Mouse (Mus musculus) layer of hippocampus, adult 8-10 months (tissue): ENCODE results near the gene Krtap5-3. TPM values are rescaled to one million over a fixed set of nuclear protein-coding genes. Genes with fewer than 3 reads are reported as not detected.
"Not testable (repeated sequence)": the region's sequence is repeated elsewhere in the genome, so short reads cannot be mapped to it uniquely, and the experiment has no call there.

Source experiments
- DNase-seq, 2 experiments: peaks; one replicate each; pipeline ENCODE4 v3.0.0; 2022; ENCODE audit warnings: low spot score in 2 of 2
- total RNA-seq, 4 experiments: library from RNA; stranded (reverse); gene quantifications; 2 replicates each; pipeline ENCODE4 v1.2.4; 2022

Krtap5-3 gene
- total RNA-seq = not detected

DNA sequence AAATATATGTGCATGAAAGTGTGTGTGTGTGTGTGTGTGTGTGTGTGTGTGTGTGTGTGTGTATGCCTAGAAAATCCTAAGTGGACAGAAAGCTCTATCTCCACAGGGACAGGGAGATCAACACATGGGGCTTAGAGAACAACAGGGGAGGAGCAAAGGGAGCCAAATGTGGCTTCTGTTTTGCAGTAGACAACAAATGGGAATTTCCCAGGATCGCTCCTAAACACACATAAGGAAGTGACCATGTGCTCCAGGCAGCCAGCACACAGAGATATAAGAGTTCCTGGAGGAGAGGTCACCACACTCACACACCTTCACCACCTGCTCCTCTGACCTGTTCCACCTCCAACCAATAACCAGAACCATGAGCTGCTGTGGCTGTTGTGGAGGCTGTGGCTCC, at the start of gene Krtap5-3:
TSS of gene Krtap5-3 (plus strand) at position 301 of the 400 bp plus-strand sequence.
- no peak for DNase-seq

DNA sequence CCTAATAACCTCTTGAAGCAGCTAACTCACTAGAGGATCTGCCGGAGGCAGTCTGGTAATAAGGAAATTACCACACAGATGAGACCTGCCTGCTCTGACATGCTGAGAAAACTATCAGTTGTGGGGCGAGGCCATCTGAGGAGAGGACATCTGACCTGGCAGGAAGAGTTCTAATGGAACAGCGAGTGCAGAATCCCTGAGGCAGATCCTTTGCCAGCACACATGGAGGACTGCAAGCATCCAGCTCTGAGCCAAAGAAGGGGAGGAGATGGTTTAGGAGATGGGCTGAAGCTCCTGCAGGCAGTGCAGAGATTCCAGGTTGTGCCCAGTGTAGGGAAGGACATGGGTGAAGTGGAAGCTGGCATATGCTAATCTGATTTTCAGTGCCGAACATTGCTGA, 49.0 kb upstream of the Krtap5-3 start:
- DNase-seq = no peak

DNA sequence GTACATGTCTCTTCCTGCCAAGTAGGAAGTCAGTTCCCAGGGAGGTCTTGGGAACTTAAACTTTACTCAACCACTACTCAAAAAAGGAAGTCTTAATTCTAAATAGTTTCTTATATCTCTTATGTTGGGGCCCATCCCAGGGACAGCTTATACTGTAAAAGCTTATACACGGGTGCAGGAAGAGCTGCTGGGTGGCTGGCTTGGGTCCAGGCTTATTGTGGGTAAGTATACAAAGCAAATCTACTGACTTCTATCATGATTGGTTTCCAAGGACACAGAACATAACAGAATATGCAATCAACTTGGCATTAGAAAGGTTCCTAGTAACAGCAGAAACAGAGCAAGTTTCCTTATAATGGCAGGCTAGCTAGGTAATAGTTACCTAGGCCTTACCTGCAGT, 45.9 kb upstream of the Krtap5-3 start:
- no peak for DNase-seq

DNA sequence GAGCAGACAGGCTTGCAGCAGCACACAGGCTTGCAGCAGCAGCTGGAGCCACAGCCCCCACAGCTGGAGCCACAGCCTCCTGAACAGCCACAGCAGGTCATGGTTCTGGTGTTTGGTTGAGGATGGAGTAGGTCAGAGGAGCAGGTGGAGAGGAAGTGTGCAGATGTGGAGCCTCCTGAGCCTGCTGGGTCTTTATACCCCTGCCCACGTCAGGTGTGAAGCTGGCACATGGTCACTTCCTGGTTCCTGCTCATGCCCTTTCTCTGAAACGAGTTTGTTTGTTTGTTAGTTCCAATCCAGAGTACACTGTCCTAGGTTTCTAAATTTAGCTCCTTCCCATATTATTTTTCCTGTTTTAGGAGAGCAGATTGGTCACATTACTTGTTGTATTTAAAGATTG, 44.2 kb upstream of the Krtap5-3 start, which contains the start of gene Gm29735:
TSS of gene Gm29735 (minus strand) at position 101 of the 400 bp plus-strand sequence.
- DNase-seq = not testable (repeated sequence)

DNA sequence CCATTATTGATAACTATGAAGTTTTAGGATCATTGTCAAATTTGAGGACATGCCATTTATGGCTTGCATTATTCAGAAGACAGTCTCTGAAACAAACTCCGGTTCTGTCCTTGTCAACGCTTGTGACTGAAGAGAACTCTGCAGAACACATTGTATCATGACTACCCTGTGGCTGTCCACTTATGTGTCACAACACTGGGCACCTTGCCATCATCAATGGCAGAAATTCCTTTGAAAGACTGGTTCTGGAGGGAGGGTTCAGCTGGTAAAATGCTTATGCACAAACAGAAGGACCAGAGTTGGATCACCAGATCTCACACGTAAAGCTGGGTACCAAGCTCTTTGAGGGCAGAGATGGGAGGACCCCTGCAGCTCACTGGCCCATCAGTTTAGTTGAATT, 41.8 kb upstream of the Krtap5-3 start:
- no peak for DNase-seq

DNA sequence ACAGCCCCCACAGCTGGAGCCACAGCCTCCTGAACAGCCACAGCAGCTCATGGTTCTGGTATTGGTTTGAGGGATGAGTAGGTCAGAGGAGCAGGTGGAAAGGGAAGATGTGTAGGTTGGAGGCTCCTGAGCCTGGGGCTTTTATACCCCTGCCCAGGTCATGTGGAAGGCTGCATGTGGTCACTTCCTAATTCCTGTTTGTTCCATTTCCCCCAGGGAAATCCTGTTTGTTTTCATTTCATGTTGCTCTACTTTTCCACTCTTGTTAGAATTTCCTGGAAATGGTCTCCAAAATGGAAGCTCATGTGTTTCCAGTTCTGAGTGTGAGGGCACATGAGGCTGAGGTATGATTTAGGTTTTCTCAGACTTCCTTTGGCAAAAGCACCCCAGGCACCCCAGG, 35.5 kb upstream of the Krtap5-3 start, which contains the start of gene Gm4553:
TSS of gene Gm4553 (minus strand) at position 101 of the 400 bp plus-strand sequence.
- DNase-seq = not testable (repeated sequence)

DNA sequence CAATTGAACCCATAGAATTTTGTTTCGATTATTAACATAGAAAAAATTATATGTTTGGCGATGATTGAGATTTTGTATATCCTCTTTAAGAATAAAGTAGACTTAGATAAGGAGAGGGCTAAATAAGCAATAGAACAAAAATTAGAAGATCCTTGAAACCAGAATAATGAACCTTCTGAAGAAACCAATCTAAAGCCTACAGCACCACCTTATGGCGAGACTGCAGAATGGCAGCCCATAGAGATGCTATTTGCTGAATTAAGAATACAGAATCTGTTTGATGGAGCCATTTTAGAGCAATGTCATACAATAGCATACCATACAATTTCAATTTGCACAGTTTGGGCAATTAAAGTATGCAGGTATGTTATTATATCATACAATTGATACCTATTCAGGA, 31.3 kb upstream of the Krtap5-3 start:
- no peak for DNase-seq

DNA sequence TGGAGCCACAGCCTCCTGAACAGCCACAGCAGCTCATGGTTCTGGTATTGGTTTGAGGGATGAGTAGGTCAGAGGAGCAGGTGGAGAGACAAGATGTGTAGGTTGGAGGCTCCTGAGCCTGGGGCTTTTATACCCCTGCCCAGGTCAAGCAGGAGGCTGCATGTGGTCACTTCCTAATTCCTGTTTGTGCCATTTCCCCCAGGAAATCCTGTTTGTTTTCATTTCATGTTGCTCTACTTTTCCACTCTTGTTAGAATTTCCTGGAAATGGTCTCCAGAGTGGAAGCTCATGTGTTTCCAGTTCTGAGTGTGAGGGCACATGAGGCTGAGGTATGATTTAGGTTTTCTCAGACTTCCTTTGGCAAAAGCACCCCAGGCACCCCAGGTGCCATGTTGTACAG, 25.3 kb upstream of the Krtap5-3 start, which contains the start of gene Krtap5-2:
TSS of gene Krtap5-2 (minus strand) at position 101 of the 400 bp plus-strand sequence.
- DNase-seq = not testable (repeated sequence)

DNA sequence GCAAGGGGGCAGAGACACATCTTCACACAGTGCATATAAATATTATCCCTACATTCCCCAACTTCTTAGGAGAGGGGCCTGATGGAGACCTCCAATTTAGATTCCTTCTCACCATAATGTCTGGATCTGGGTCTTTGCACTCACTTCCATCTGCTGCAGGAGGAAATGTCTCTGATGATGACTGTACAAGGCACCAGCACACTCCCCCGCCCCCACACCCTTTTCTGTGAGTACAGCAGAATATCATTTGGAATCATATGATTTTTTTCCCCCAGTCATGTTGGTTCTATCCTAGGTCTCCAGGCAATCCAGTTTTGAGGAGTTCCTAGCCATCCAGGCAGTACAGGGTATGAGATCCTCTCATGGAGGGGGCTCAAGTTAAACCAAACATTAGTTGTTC, 22.5 kb upstream of the Krtap5-3 start:
- DNase-seq = no peak

DNA sequence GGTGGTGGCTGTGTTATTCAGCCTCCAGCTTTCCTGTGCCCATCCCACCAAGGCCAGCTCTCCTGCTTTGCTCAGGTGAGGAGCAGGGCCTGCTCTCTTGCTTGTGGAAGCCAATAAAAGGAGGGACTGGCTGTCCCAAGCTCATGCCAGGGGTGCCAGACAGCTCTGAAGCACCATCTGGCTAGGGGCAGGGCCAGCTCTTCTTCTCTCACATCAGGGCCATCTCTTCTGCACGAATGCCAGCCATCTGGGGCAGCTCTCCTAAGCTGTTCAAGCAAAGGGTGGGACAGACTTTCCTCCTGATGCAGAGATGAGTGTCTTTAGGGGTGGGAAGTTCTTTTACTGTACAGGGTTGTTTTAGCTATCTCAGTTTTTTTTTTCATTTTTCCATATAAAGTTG, 20.1 kb upstream of the Krtap5-3 start:
- DNase-seq = no peak

DNA sequence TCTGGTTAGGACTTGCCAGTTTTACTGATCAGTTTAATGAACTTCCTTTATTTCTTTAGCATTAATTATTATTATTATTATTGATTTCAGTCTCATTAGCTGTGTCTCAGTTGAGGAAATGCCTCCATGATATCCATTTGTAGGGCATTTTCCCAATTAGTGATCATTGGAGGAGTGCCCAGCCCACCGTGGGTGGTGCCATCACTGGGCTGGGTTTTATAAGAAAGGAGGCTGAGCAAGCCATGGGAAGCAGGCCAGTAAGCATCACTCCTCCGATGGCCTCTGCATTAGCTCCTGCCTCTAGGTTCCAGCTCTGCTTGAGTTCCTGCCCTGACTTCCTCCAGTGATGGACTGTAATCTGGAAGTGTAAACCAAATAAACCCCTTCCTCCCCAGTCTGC, 13.0 kb upstream of the Krtap5-3 start:
- DNase-seq = no peak

DNA sequence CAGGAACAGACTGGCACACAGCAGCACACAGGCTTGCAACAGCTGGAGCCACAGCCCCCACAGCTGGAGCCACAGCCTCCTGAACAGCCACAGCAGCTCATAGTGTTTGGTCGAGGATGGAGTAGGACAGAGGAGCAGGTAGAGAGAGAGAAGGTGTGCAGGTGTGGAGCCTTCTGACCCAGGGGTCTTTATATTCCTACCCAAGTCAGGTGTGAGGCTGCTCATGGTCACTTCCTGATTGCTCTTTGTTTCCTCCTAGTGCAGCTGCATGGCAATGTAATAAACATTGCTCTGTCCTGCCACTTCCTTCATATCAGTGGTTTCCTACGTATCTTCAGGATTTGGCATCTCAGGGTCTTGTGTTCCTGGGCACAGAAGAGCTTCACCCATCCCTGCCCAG, 10.9 kb upstream of the Krtap5-3 start, which contains the start of gene Gm10153:
TSS of gene Gm10153 (minus strand) at position 101 of the 400 bp plus-strand sequence.
- DNase-seq = no peak

DNA sequence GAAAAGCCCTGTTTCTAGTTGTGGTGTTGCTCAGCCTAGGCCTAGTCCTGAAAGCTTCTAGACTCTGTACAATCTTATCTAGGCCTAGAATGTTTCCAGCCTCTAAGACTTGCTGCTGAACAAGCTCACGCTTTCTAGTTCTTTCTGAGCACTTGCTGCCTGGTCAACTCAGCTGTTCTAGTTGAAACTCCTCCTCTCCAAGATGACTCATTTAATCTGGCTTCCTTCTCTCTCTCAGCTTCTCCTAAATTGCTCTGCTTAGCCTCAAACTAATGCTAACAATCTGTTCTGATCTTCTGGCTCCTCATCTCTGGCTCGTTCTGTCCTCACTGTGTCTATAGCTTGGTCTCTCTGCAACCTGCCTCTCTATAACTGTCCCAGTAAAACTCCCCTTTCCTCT, 2.4 kb upstream of the Krtap5-3 start:
- DNase-seq = no peak

DNA sequence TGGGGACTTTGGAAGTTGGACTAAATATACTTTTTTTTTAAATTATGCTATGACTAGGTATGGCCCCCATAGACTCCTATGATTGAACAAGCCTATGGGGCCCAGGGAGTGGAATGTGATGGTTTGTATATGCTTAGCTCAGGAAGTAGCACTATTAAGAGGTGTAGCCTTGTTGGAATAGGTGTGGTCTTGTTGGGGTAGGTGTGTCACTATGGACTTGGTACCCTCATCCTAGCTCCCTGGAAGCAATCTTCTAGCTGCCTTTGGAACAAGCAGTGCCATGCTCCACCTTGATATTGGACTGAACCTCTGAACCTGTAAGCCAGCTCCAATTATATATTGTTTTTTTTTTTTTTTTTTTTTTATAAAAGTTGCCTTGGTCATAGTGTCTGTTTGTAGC, 4.3 kb downstream of the Krtap5-3 start:
- DNase-seq = no peak

DNA sequence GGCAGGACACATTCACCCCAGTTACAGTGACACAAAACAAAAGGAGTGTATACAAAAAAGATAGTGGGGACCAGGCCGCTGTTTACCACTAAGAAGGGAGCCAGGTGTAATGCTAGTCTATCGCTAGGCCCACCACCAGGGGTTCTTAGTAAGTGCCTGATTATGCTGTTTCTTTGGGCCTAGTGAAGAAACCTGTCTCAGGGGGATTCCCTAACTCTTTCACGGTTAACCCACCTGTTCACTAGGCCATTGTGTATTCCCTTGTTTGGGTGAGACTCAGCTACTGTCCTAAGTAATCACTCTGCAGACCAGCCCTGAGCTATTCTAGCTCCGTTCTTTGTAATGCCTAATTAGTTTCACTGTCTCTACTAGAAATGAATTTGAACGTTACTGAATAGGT, 5.7 kb downstream of the Krtap5-3 start:
- DNase-seq = not testable (repeated sequence)

DNA sequence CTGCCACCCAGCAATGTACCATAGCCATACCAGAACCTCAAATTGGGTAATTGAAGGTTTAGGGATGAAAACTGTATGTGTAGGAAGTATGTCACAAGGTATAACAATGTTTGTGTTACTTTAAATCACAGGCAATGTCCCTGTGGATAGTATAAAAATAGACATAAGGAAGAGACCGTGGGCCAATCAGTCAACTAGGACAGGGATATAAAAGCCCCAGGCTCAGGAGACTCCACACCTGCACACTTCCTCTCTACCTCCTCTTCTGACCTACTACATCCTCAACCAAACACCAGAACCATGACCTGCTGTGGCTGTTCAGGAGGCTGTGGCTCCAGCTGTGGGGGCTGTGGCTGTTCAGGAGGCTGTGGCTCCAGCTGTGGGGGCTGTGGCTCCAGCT, 10.4 kb downstream of the Krtap5-3 start, which contains the start of gene Gm7579:
TSS of gene Gm7579 (plus strand) at position 301 of the 400 bp plus-strand sequence.
- no peak for DNase-seq

DNA sequence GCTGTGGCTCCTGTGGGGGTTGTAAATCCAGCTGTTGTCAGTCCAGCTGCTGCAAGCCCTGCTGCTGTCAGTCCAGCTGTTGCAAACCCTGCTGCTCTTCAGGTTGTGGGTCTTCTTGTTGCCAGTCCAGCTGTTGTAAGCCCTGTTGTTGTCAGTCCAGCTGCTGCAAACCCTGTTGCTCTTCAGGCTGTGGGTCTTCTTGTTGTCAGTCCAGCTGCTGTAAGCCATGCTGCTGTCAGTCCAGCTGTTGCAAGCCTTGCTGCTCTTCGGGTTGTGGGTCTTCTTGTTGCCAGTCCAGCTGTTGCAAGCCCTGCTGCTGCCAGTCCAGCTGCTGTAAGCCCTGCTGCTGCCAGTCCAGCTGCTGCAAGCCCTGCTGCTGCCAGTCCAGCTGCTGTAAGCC, 11.0 kb downstream of the Krtap5-3 start:
- DNase-seq = not testable (repeated sequence)

DNA sequence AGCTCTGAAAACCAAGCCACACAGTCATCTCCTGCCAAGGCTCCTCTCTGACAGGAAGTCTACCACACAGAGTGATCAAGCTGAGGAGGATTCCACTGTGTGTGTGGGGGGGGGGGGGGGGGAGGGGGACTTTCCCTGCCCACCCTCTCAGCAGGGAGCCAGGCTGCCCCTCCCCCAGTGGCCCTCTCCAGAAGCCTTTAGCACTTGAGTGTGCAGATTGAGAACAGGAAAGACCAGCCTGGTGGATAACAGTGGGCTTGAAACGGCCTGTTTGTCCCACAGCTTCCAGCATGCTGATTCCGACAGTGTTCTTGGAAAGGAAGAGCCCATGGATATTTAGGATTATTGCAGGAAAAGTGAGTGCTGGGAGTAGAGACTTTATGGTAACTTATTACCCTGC, 23.4 kb downstream of the Krtap5-3 start:
- no peak for DNase-seq

DNA sequence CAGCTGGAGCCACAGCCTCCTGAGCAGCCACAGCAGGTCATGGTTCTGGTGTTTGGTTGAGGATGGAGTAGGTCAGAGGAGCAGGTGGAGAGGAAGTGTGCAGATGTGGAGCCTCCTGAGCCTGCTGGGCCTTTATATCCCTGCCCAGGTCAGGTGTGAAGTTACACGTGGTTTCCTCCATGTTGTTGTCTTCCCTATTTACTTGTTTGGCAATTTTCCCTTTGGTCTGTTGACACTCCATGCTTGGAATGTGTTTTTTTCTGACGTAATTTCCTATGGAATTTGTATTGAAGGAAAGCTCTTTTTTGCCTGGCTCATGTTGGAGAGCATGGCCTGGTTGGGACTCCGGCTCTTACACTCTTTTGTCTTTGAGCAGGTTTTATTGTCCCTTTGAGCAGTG, 28.7 kb downstream of the Krtap5-3 start, which contains the start of gene Krtap5-5:
TSS of gene Krtap5-5 (minus strand) at position 101 of the 400 bp plus-strand sequence.
- DNase-seq = not testable (repeated sequence)

DNA sequence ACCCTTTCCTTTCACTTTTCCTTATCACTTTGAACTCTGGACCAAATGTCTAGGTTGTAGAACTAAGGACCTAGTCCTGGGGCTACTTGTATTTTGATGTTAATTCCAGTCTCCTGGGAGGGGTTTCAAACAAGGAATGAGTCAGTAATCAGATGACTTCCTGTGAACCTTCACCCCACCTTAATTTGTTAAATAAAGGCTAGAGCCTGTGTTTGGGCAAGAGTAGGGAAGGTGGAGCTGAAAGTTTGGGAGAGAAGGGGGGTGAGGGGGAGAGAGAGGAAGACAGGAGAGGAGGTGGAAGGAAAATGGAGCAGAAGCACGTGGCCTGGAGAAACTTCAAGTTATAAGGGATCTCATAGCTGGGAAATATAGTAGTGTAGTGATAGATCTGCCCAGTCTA, 30.4 kb downstream of the Krtap5-3 start:
- no peak for DNase-seq

DNA sequence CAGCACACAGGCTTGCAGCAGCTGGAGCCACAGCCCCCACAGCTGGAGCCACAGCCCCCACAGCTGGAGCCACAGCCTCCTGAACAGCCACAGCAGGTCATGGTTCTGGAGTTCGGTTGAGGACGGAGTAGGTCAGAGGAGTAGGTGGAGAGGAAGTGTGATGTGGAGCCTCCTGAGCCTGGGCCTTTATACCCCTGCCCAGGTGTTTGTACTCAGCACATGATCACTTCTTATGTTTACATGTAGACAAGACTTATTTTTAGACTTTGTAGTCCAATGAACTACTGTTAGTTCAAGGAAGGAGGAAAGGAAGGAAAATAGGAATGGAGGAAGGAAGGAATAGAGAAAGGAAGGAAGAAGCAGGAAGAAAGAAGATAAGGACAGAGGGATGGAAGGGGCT, 39.8 kb downstream of the Krtap5-3 start, which contains the start of gene Gm40460:
TSS of gene Gm40460 (minus strand) at position 101 of the 400 bp plus-strand sequence.
- DNase-seq = no peak

DNA sequence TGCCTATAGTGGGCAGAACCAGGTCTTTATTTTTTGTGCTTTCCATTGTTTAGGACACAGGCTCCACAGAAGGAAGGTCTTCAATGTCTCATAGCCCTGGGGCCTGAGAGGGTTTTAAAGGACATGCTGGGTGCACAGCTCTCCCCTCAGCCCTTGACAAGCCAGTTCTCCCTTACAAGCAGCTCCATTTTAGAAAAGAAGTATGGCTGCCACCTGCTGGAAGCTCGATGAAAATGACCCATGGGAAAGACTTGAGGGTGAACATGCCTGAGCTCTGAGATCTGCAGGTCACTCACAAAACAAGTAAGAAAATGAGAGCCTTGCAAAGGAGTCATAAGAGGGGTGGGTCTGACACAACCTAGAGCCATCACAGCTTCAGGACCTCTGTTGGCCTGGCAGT, 48.7 kb downstream of the Krtap5-3 start:
- DNase-seq = peak; percentile 4 to 12
